Mouse (Mus musculus): ENCODE measurements around the gene Gm7138.
"Not testable (repeated sequence)": the region's sequence is repeated elsewhere in the genome, so short reads cannot be mapped to it uniquely, and the experiment has no call there.

Gene Gm7138

GRCm38 (mm10) chr10:77776844-77777243 lies at the start of gene Gm7138:
Gene Gm7138 (minus strand): TSS chr10:77776944.
- DNase-seq, result not testable (repeated sequence)

- DNase-seq, result no peak
These were observed 42.5 kb upstream of the Gm7138 start for GRCm38 (mm10) chr10:77819203-77819602.

DNA sequence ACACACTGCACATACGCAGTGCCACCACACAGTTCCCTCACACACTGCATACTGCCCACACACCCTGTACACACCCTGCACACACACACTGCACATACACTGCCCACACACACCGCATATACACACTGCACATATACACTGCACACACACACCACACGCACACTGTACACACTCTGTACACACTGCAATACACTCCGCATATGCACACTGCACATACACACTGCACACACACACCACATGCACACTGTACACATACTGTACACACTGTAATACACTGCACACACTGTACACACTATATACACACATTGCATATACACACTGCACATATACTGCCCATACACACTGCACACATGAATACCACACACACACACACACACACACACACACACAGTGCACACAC lies 41.8 kb upstream of the Gm7138 start:
- DNase-seq, result no peak

DNA sequence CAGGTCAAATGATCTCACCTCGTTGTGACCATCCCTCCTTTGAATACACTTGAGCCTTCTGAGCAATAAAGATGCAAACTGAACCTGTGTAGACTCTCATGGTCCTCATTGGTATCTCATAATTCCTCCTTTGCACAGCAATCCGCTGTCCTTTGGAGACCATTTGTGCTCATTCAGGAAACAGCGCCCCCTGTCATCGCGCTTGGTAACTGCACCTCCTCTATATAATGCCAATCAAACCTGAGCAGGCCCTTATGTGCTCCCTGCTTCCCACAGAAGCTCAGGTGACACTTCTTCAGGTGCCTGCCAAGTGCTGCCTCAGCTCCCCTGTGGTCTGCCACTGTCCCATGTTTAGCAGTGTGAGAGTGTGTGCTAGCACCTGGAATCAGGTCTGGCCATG lies 38.8 kb upstream of the Gm7138 start:
- DNase-seq, result no peak

GRCm38 (mm10) chr10:77814382-77814781 lies 37.6 kb upstream of the Gm7138 start, which contains the start of gene Gm2696:
Gene Gm2696 (plus strand): TSS chr10:77814682.
- DNase-seq, result no peak

- no peak for DNase-seq
These were observed 35.0 kb upstream of the Gm7138 start, which contains the start of gene Gm9507 for GRCm38 (mm10) chr10:77811743-77812142. Gene Gm9507 (minus strand): TSS chr10:77811843.

- DNase-seq, result no peak
These were observed 27.4 kb upstream of the Gm7138 start for GRCm38 (mm10) chr10:77804095-77804494.

DNA sequence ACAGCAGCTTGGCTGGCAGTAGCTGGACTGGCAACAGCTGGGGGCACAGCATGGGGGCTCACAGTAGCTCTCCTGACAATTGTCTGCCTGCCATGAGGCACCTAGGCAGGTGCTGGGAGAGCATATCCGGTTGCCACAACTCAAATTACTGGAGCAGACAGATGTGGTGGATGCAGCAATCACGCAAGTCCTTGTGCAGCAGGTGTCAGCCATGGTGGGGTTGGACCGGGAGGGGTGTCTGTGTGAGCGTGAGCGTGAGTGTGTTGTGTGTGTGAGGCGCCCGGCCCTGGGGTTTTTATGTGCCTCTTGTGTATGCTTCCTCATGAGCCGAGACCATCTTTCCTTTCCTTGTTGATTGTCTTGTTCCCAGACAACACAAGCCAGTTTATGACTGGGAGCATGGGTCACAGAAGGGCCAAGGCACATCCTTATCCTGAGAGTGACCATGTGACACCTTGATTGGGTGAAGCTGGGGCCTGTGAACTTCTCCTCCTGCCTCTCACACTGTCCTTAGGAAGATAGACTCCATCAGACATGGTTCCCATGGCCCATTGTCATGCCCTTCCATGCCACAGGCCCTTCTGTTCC lies 22.3 kb upstream of the Gm7138 start, which contains the start of gene Gm19668:
Gene Gm19668, minus strand, starts transcription at position 213 of the 588 bp plus-strand sequence.
- no peak for DNase-seq

GRCm38 (mm10) chr10:77798164-77798920 lies 21.6 kb upstream of the Gm7138 start:
- DNase-seq, result not testable (repeated sequence)

DNA sequence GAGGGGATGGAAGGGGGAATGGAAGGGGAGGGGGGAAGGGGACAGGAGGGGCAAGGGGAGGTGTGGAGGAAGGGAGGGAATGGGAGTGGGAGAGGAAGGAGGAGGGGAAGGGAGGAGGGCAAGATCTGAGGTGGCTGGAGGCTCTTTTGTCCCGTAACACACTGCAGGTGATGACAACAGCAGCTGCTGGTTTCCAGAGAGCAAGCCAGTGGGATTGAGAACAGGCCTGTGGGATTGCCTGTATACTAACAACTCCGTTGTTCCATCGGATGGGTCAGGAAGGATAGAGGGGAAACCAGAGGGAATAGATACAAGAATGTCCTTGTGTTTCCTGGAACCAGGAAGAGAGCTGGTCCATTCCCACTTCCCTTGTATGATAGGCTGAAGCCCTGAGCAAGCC lies 20.9 kb upstream of the Gm7138 start:
- DNase-seq, result no peak

DNA sequence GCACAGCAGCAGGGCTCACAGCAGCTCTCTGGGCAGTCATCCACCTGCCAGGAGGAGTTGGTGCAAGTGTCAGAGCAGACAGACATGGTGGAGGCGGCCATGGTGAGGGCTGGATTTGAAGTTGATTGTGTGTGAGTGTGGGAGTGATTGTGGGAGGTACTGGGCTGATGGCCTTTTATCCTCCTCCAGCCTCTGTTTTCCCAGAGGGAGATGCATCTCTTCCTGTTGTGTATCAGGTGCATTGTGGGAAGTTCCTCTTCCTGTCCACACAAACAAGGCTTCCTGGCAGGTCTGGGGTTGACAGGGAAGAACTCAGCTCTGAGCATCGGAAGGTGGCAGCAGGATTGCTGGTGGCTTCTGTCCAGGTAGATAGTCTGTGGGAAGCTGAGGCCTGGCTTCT lies 18.2 kb upstream of the Gm7138 start, which contains the start of gene Gm9639:
Gene Gm9639, minus strand, starts transcription at position 101 of the 400 bp plus-strand sequence.
- DNase-seq, result no peak

- DNase-seq, result no peak
These were observed 11.9 kb upstream of the Gm7138 start for GRCm38 (mm10) chr10:77788621-77789020.

GRCm38 (mm10) chr10:77787876-77788275 lies 11.1 kb upstream of the Gm7138 start, which contains the start of gene Gm7137:
Gene Gm7137 (minus strand): TSS chr10:77788200.
- DNase-seq, result not testable (repeated sequence)

GRCm38 (mm10) chr10:77783396-77783795 lies 6.7 kb upstream of the Gm7138 start:
- DNase-seq, result not testable (repeated sequence)

DNA sequence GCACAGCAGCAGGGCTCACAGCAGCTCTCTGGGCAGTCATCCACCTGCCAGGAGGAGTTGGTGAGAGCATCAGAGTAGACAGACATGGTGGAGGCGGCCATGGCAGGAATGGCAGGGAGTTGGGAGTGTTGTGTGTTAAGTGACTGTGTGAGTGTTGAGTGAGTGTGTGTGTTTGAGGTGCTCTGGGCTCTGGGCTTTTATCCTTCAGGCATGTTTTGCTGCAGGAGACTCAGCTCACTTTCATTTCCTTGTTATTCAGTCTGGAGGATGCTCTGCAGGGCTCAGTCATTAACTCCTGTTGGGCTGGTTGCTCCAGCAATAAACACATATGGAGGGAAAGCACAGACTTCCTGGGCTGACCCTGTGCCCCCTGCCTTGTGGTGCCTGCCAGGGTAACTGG lies 5.7 kb upstream of the Gm7138 start, which contains the start of gene Gm3250:
Gene Gm3250, minus strand, starts transcription at position 101 of the 400 bp plus-strand sequence.
- DNase-seq, result not testable (repeated sequence)

- not testable (repeated sequence) for DNase-seq
These were observed 4.6 kb downstream of the Gm7138 start for GRCm38 (mm10) chr10:77772142-77772541.

DNA sequence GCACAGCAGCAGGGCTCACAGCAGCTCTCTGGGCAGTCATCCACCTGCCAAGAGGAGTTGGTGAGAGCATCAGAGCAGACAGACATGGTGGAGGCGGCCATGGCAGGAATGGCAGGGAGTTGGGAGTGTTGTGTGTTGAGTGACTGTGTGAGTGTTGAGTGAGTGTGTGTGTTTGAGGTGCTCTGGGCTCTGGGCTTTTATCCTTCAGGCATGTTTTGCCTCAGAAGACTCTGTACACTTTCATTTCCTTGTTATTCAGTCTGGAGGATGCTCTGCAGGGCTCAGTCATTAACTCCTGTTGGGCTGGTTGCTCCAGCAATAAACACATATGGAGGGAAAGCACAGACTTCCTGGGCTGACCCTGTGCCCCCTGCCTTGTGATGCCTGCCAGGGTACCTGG lies 5.5 kb downstream of the Gm7138 start, which contains the start of gene Gm3238:
Gene Gm3238, minus strand, starts transcription at position 101 of the 400 bp plus-strand sequence.
- DNase-seq, result not testable (repeated sequence)

DNA sequence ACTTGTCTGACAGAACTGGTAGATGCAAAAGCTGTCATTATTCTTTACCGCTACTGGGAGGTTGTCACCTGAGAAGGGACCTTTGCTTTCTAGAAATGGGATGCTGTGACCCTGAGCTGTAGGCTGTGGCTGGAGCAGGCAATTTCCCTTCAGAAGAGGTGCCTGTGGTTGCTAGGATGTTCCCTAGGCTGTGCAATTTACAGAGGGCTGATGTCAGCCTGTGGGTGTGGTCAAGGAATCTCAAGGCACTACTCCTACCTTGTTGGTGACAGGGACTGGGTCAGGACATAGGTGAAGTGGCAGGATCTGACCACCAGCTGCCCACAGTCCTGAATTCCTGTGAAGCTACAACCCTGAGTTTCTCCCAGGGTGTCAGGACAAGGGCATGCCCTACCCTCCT lies 7.0 kb downstream of the Gm7138 start:
- DNase-seq, result no peak

GRCm38 (mm10) chr10:77759582-77759981 lies 17.2 kb downstream of the Gm7138 start, which contains the start of gene Gm3233:
Gene Gm3233 (minus strand): TSS chr10:77759682.
- not testable (repeated sequence) for DNase-seq

DNA sequence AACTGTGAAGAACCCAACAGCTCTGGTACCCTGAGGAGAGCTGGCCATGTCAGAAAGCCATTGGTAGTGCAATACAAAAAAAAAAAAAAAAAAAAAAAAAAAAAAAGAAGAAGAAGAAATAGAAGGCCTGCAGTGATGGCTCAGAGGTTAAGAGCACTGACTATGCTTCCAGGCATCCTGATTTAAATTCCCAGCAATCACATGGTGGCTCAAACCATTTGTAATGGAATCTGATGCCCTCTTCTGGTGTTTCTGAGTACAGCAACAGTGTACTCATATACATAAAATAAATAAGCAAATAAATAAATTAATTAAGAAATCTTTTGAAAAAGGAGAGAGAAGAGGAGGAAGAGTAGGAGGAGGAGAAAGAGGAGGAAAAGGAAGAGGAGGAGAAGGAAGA lies 23.3 kb downstream of the Gm7138 start:
- no peak for DNase-seq

DNA sequence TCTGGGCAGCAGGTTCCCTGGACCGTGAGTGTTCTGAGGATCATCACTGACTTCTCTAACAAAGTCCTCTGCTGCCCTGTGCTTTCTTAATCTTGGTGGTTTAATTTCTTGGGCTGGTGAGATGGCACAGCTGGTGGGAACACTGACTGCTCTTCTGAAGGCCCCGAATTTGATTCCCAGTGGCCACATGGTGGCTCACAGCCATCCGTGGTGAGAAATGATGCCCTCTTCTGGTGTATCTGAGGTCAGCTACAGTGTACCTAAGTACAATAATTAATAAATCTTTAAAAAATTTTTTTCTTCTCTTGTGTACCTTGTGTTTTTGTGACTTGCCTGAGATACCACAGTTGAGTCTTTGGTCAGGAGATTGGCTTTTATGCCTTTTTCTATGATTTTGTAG lies 24.4 kb downstream of the Gm7138 start:
- DNase-seq, result not testable (repeated sequence)

DNA sequence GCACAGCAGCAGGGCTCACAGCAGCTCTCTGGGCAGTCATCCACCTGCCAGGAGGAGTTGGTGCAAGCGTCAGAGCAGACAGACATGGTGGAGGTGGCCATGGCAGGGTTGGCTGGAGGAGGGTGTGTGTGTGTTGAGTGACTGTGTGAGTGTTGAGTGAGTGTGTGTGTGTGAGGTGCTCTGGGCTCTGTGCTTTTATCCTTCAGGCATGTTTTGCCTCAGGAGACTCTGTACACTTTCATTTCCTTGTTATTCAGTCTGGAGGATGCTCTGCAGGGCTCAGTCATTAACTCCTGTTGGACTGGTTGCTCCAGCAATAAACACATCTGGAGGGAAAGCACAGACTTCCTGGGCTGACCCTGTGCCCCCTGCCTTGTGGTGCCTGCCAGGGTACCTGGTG lies 25.5 kb downstream of the Gm7138 start, which contains the start of gene Gm9736:
Gene Gm9736, minus strand, starts transcription at position 101 of the 400 bp plus-strand sequence.
- DNase-seq, result not testable (repeated sequence)

GRCm38 (mm10) chr10:77750686-77751085 lies 26.1 kb downstream of the Gm7138 start:
- DNase-seq, result not testable (repeated sequence)

All from cerebellum, adult 8-10 months (tissue).